Mouse (Mus musculus): Measurements from ENCODE around the gene Slc26a6. TPM values are rescaled to one million over a fixed set of nuclear protein-coding genes. Genes with fewer than 3 reads are reported as not detected.

Slc26a6 gene
- total RNA-seq, 2 experiments from 2014 or later: 11.4 to 11.9 TPM

DNA sequence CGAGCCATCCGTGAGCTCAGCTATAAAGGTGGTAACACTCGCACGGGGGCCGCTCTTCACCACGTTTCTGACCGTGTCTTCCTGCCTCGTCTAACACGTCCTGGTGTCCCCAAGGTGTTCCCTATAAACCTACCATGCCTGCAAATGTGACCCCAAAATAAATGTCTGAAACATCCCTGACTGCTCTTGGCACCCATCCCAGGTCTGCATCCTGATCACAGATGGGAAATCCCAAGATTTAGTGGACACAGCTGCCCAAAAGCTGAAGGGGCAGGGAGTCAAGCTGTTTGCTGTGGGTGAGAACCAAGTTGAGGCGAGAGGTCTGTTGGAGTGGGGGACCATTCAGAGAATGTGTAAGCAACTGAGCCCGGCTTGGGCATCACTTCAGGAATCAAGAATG, 102.2 kb downstream of the Slc26a6 start:
- DNase-seq (ENCODE audit: low spot score in 2 of 2): no peak

- DNase-seq (ENCODE audit: low spot score in 2 of 2): no peak
Observed at GRCm38 (mm10) chr9:108955846-108956245, 102.8 kb downstream of the Slc26a6 start.

Small RNA genes within 50 kb of the gene (microRNA-seq; reads per million reads assigned to microRNA genes)
- not detected for gene Gm23156

Other genes with a start within 250 kb of the Slc26a6 start
- gene Arih2, start 203.9 kb upstream of the Slc26a6 start, total RNA-seq (2021): 10 to 100 TPM; 80.1 to 80.7 TPM
- gene Slc25a20, start 191.2 kb upstream of the Slc26a6 start, total RNA-seq (2021): 100 to 1,000 TPM in 1 of 2 experiments, 10 to 100 TPM in 1; 92.7 to 115 TPM
- gene Prkar2a, start 164.0 kb upstream of the Slc26a6 start, total RNA-seq (2021): 10 to 100 TPM; 43.9 to 47.9 TPM
- 100 to 1,000 TPM; 124 to 130 TPM for gene Ip6k2, start 69.5 kb upstream of the Slc26a6 start, total RNA-seq (2021)
- 10 to 100 TPM; 10.9 to 14.5 TPM for gene Nckipsd, start 44.9 kb upstream of the Slc26a6 start, total RNA-seq (2021)
- gene Celsr3, start 27.0 kb upstream of the Slc26a6 start, total RNA-seq (2021): 10 to 100 TPM; 11.0 to 13.6 TPM
- under 1 TPM in 1 of 2 experiments, not detected in 1; 0.34 TPM for gene Tmem89, start 61.3 kb downstream of the Slc26a6 start, total RNA-seq (2021)
- 100 to 1,000 TPM; 475 to 524 TPM for gene Uqcrc1, start 83.3 kb downstream of the Slc26a6 start, total RNA-seq (2021)
- 1 to 10 TPM; 9.0 to 9.5 TPM for gene Col7a1, start 100.3 kb downstream of the Slc26a6 start, total RNA-seq (2021)
- 1 to 10 TPM in 1 of 2 experiments, under 1 TPM in 1; 0.78 to 1.6 TPM for gene Ucn2, start 132.7 kb downstream of the Slc26a6 start, total RNA-seq (2021)
- gene Pfkfb4, start 138.5 kb downstream of the Slc26a6 start, total RNA-seq (2021): 1 to 10 TPM; 5.3 to 9.1 TPM
- 100 to 1,000 TPM; 113 to 115 TPM for gene Shisa5, start 185.3 kb downstream of the Slc26a6 start, total RNA-seq (2021)
- gene Trex1, start 206.5 kb downstream of the Slc26a6 start, total RNA-seq (2021): 10 to 100 TPM; 21.6 to 23.6 TPM
- 10 to 100 TPM; 20.7 to 21.3 TPM for gene Atrip, start 220.8 kb downstream of the Slc26a6 start, total RNA-seq (2021)
- 10 to 100 TPM; 17.3 to 18.5 TPM for gene Ccdc51, start 229.2 kb downstream of the Slc26a6 start, total RNA-seq (2021)
- gene Tma7, start 229.3 kb downstream of the Slc26a6 start, total RNA-seq (2021): 100 to 1,000 TPM; 375 to 399 TPM
- gene Plxnb1, start 242.1 kb downstream of the Slc26a6 start, total RNA-seq (2021): 100 to 1,000 TPM; 152 to 161 TPM

Measured in adrenal gland, postnatal 4 days (tissue).